Mouse (Mus musculus): ENCODE data around the gene Cox5a. TPM values are rescaled to one million over a fixed set of nuclear protein-coding genes. Genes with fewer than 3 reads are reported as not detected.
A peak's percentile ranks its signal among the peaks of the same experiment; 100 is the strongest.

Cox5a gene
- total RNA-seq (2014; fragmentation: Nextera tagmentation) (540 and 741 TPM in 2 replicates), total RNA-seq (2017) (121 and 142 TPM in 2 replicates)

DNA sequence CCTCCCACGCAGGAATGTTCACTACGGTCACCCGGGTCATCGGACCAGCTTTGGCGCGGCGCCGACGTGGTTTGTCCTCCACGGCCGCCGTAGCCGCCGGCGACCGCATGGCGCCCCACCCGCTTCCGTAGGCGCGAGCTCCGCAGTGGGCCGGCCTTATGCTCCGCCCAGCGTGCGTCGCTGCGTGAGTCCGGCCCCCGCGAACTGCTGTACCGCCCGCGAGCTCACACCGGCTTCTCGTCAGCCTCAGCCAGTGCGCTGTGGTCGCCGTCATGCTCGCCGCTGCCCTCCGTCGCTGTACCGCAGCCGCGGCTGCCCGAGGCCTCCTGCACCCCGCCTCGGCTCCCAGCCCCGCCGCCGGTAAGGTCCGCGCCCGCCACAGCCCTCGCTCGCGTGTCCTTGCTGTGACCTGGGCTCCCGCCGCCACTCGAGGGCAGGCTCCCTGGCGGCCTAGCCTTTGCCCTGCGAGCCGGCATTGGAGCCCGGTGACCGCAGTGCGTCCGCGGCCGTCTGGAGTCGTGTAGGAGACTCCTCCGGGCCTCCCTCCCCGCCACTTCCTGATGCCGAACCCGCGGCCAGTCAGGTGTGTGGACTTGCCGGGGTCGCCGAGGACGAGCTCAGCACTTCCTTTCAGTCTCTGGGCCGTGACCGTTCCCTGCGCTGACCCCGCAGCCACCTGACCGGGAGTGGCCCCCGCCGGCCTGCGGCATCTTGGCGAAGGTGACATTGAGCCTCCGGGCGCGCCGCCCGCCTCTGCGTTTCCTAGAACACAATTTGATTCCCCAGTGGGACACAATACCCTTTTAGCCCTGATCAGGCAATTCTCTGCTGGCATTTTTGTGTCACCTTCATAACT, at the start of gene Cox5a:
TSS of gene Cox5a (plus strand) at position 219 of the 856 bp plus-strand sequence.
- ATAC-seq (replicated peaks; ENCODE audit: poor library complexity, severe bottlenecking) = peak; percentile 84

- peak; percentile 68 for ATAC-seq (replicated peaks; ENCODE audit: poor library complexity, severe bottlenecking)
These were observed 35.3 kb upstream of the Cox5a start for GRCm38 (mm10) chr9:57485774-57486173.

DNA sequence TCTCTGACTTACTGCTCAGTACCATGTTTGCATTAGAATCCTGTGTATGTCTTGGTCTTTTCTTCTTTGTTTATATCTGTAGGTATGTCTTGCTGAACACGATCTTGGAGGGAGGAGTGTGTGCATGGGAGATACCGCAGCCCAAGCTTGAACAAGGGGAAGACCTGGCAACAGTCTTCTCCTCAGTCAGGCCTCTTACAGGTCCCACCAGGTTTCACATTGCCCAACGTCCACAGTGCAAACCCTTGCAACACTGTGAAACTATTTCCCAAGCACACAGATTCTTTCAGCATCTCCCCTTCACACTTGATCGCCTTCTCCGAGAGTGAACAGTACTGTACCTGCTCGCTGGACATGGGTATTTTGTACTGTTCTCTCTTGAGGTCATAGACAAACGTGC, 33.3 kb upstream of the Cox5a start:
- ATAC-seq (replicated peaks; ENCODE audit: poor library complexity, severe bottlenecking) = peak; percentile 55

GRCm38 (mm10) chr9:57493532-57493931, 27.5 kb upstream of the Cox5a start:
- no peak for ATAC-seq (replicated peaks; ENCODE audit: poor library complexity, severe bottlenecking)

GRCm38 (mm10) chr9:57494970-57495369, 26.1 kb upstream of the Cox5a start:
- no peak for ATAC-seq (replicated peaks; ENCODE audit: poor library complexity, severe bottlenecking)

DNA sequence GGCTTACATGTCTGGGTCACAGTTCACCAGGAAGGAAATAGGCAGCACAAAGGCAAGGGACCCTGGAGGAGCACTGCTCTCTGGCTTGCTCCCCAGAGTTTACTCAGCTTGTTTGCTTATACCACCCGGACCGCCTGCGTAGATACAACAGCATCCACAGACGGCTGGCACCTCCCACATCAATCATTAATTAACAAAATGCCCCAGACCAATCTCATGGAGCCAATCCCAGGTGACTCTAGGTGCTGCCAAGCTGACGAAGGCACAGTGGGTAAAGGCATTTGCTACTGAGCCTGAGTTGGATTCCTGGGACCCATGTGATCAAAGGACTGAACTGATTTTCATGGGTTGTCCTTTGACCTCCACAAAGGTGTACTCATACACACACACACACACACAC, 23.8 kb upstream of the Cox5a start:
- no peak for ATAC-seq (replicated peaks; ENCODE audit: poor library complexity, severe bottlenecking)

- ATAC-seq (replicated peaks; ENCODE audit: poor library complexity, severe bottlenecking) = no peak
These were observed 22.5 kb upstream of the Cox5a start for GRCm38 (mm10) chr9:57498536-57498935.

DNA sequence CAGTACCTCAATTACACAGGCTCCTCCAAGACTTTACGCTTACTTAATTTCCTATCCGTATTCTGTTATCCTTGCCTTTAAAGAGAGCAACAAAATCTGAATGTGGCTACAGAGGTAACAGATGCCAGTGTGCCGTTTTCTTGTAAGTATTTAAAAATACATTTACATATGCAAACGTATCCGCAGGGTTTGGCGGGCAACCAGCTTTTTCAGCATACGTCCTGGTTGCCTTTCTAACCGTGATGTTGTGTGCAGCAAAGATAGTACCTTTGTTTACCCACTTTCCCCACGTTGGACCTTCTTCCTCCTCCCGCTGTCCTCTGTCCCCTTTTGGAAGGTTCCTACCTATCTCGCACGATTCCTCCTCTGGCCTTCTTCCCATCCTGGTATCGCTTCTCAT, 19.6 kb upstream of the Cox5a start:
- ATAC-seq (replicated peaks; ENCODE audit: poor library complexity, severe bottlenecking) = no peak

- ATAC-seq (replicated peaks; ENCODE audit: poor library complexity, severe bottlenecking) = no peak
These were observed 19.2 kb upstream of the Cox5a start for GRCm38 (mm10) chr9:57501861-57502260.

DNA sequence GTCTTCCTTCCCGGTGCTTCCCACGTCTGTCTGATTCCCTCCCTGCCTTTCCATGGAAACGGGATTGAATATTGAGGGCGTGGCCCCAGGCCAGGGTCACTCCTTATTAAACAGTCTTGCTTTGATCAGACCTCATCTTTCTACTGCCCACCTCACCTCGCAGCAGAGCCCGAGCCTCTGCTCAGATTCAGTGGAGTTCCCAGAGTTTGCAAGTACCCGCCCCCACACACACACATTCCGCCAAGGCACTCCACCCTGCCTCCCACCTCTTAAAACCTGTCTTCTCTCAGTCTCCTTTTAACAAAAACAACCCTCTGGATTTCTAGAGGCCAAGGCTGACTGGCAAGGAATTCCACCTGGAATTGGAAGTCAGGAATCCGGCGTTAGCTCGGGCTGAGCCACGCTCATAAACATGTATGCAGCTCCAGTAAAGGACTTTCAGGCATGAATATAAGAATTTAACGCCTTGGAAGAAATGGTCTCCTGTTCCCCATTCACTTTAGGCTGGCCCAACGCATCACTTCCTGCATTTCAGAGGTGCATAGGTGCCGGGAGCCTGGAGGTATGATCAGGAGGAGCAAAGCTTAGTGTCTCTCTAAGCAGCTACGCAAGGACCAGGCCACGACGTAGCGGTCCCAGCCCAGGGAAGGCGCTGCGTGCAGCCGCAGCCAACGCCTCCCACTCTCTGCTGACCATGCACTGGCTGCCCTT, 18.0 kb upstream of the Cox5a start:
- no peak for ATAC-seq (replicated peaks; ENCODE audit: poor library complexity, severe bottlenecking)

- peak; percentile 31 for ATAC-seq (replicated peaks; ENCODE audit: poor library complexity, severe bottlenecking)
These were observed 17.3 kb upstream of the Cox5a start, which contains the start of gene Rpp25 for GRCm38 (mm10) chr9:57503622-57504380. Gene Rpp25, plus strand, starts transcription at chr9:57504026.

- ATAC-seq (replicated peaks; ENCODE audit: poor library complexity, severe bottlenecking) = peak; percentile 67
These were observed 16.7 kb upstream of the Cox5a start for GRCm38 (mm10) chr9:57504381-57504700.

DNA sequence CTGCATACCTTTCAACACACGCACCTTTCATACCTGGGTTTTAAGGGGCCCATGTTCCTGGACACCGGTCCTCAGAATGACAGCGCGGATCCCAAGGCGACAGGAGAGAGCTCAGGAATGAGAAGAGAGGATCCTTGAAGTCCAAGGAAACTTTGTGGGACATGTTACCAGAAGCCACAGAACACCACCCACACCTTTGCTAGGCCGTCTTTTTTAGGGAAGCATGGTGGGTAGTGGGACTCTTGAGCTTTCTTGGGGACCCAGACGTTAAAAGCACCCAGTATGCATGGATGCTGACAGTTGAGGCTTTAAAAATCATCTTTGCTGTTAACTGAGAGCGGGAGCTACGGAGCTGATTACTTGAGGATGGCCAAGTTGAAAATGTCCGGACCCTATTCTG, 16.2 kb upstream of the Cox5a start:
- ATAC-seq (replicated peaks; ENCODE audit: poor library complexity, severe bottlenecking) = no peak

GRCm38 (mm10) chr9:57505700-57506099, 15.4 kb upstream of the Cox5a start:
- 0 out of 2 replicates have a peak, but pooled peaks have one; percentile 17 for ATAC-seq (replicated peaks; ENCODE audit: poor library complexity, severe bottlenecking)

DNA sequence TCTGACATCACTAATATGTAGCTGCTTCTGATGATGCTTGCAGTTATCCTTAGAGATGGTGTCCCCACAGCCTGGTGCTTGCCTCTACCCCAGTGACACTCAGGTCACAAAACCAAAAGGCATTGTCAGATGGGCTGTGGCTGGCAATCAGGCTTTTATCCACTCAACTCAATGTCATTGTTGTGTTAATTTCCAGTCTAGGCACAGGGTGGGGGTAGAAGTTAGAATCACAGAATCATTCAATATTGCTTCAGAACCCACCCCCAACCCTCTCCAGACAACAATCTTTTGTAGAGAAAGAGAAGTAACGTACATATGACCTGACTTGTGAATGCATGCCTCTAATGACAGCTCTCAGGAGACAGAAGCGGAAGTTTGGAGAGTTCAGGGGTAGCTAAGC, 10.5 kb upstream of the Cox5a start:
- peak; percentile 50 for ATAC-seq (replicated peaks; ENCODE audit: poor library complexity, severe bottlenecking)

DNA sequence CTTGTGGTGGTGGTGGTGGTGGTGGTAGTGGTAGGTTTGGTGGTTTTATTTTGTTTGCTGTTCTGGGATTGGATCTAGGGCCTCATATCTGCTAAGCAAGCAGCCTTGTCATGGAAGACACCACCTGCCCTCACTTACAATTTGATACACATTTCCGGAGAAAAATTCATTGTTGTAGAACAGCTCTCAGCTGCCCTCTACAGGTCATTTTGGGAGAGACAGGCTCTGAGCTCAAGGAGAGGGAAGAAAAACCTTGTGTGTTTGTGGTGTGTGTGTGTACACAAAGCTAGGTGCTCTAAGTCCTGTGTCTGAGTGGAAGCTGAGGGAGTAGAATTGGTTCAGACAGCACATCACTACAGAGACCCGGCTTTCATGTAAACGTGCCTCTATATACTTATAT, 4.0 kb upstream of the Cox5a start:
- ATAC-seq (replicated peaks; ENCODE audit: poor library complexity, severe bottlenecking) = peak; percentile 39

- no peak for ATAC-seq (replicated peaks; ENCODE audit: poor library complexity, severe bottlenecking)
These were observed 559 bp upstream of the Cox5a start for GRCm38 (mm10) chr9:57520375-57521055.

DNA sequence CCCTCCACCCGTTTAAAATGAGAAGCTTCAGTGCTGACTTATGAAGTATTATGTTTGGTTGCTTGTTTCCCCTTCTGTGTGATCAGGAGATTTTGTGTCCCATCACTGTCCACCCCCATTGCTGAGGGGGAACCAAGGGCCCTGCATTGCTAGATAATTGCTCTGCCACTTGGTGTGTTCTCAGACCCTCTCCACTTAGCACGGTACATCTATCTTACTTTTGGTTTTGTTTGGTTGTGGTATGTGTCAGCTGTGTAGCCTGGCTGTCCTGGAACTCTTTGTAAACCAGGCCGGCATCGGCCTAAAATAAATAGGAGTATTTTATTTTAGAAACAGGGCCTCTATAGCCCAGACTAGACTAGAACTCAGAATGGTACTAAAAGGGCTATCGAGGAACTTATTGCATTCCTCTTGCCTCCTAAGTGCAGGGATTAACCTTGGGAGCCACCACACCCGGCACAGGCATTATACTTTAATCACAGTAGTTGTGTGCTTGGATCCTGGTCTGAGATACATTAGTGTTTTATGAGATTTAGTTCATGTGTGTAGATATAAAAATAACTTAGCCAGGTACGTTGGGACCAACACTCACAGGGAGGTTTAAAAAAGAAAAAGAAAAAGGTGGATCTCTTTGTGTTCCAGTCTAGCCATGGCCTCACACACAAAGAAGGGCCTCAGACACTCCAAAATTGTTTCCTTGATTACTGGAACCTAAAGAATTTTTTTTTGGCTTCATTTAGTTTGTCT, 1.2 kb downstream of the Cox5a start:
- ATAC-seq (replicated peaks; ENCODE audit: poor library complexity, severe bottlenecking) = no peak

DNA sequence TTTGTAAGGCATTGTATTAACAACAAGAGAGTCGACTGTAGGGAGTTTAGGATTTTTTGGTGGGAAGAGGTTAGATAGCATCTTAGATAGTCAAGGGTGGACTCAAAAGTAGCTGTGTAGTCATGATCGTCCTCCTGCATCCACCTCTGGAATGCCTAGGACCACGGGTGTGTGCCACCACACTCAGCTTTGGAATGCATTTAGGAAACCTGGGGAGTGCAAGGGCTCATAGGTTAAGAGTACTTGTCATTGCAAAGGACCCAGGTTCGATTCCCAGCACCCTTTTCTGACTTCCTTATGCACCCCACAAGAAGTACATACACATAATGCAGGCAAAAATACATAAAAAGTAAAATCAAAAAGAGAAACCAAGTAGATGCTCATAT, 1.8 kb downstream of the Cox5a start:
- no peak for ATAC-seq (replicated peaks; ENCODE audit: poor library complexity, severe bottlenecking)

DNA sequence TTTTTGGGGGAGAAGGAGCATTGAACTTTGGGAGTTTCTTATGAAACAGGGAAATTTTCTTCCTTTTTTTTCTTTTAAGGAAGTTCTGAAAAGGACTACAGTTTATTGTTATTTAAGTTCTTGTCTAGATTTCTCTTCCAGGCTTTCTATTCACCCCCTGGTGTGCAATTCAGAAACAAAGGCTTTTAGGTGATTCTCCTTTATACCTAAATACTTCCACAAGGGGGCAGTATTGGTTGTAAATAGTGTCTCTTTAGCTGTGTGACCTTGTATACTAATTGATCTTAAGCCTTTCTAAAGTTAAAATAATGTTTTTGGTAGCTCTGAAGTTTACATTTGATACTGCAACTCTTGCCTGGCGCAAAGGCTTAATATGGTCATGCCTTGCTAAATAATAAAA, 2.7 kb downstream of the Cox5a start:
- ATAC-seq (replicated peaks; ENCODE audit: poor library complexity, severe bottlenecking) = no peak; the same call in 1 of the 2 replicates
